Mouse (Mus musculus): Measurements from ENCODE around the gene Ascc1.

GRCm38 (mm10) chr10:60116997-60117396 is 114.4 kb downstream of the Ascc1 start:
- TF ChIP-seq CTCF (IDR thresholded peaks at IDR 0.05; ENCODE audit: low read depth, low read length) (no peak), POLR2A (IDR thresholded peaks at IDR 0.05; ENCODE audit: extremely low read depth, insufficient read depth, low read length) (no peak)

All from liver, adult 2 months (tissue).